Mouse (Mus musculus) heart, adult 11 months (tissue): ENCODE measurements around the gene Fam174b.
A peak's percentile ranks its signal among the peaks of the same experiment; 100 is the strongest.

ENCODE experiments used
- DNase-seq: peaks from one replicate; pipeline ENCODE4 v3.0.0; 2022

Gene Fam174b

DNA sequence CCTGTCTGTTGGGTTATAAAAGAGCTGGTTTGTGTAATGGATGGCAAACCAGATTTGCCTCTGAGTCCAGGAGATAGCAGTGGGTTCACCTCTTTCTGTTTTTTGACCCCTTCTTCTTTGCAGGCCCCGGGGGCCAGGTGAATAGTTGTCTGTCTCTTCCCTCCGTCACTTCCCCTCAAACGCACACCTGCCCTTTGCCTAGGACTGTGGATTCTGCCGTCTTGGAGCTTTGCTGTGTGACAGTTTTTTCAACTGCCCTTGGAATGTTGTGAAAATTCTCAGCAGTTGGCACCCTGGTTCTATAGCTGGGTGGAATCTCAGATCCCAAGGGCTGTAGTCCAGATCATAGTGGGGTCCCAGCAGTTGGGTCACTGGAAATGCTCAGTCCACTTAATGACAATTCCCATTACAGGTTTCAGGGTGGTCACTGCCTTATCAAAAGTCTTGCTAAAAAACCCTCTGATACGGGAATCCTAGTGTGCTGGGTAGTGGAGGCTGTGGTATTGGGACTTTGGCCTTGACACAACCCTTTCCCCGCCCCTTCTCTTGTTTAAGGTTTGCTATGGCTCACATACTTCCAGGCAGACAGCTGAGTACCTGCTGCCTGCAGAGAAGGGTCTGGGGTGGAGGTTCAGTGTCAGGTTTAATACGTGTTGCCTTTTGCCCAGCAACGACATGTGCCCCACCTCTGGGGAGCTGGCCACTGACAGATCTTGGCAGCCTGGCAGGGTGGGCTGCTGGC is 76.3 kb downstream of the Fam174b start:
- DNase-seq, result peak; percentile 74

DNA sequence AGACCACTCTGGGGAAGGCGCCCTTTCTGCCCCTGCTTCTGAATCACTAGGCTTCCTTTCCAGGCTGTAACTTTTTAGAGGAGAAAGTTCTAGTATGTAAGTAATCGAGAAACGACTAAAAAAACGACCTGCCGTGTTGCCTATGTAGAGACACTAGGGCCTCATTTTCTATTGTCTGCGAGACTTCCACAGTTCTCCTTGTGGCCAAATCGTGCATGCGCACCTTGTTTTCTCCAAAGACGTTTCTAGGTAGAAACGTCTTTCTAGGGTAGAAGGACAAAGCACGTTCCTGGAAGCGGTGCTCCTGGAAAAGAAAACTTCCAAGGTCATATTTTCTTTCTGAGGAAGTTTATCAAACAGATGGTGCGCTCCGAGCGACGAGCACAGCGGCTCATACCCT is 79.3 kb downstream of the Fam174b start:
- DNase-seq, result no peak
